Mouse (Mus musculus): Measurements from ENCODE around the gene Taf4.
A peak's percentile ranks its signal among the peaks of the same experiment; 100 is the strongest.

Gene Taf4

GRCm38 (mm10) chr2:179934165-179934564, 42.3 kb downstream of the Taf4 start:
- DNase-seq = no peak

DNA sequence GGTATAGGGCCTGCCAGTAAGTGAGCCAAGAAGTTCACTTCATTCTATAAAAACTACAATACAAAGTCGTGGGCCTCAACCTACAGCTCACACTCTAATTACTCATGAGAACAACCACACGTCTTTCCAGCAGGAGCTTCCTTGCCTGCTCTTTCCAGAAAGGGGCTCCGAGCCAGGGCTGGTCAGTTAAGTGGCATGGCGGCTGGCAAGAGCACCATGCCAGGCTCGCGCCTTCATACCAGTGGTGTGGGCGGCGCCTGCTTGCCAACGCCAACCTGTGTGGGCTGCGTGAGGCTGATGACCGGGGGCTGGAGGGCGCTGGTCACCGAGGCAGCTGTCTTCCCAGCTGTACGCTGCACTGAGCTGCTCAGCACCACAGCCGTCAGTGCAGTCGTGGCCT, 44.7 kb downstream of the Taf4 start:
- no peak for DNase-seq

DNA sequence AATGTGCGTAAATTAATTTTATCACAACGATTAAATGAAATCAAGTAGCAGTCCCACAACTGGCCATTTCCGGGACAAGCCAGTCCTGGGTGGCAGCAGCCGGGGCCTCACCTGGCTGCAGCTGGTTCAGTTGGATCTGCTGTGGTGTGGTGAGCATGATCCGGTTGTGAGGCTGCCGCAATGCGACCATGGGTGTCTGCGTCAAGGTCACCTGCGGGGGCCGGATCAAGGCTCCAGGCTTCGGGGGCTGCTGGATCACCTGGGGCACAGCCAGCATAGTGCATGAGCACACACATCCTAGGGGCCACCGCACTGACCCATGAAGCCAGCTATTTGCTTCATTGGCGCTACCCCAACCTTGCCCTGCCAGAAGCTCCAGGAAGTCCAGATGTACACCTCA, 47.3 kb downstream of the Taf4 start:
- DNase-seq = no peak

GRCm38 (mm10) chr2:179924038-179924437, 52.4 kb downstream of the Taf4 start:
- DNase-seq = no peak

DNA sequence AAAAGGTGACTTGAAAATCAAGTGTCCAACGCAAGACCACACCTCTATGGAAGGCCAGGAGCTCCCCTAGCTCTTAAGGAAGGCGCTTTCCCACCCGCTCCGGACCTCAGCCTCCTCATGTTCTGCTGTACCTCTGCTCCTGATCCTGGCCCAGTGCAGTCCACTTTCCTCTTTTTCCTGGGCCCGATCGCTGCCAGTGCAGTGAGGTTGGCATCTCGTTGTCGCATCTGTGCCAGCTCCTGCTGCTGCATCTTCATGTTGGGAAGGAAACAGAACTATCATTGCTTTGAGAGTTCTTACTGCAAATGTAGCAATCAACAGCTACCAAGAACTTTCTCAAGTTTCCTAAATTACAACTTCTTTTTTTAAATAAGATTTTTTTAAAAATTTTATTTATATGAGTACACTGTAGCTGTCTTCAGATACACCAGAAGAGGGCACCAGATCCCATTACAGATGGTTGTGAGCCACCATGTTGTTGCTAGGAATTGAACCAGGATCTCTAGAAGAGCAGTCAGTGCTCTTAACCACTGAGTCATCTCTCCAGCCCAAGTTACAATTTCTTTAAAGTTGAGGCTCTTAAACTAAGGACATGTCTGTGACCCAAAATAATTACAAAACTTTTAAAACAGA, 55.3 kb downstream of the Taf4 start:
- no peak for DNase-seq

DNA sequence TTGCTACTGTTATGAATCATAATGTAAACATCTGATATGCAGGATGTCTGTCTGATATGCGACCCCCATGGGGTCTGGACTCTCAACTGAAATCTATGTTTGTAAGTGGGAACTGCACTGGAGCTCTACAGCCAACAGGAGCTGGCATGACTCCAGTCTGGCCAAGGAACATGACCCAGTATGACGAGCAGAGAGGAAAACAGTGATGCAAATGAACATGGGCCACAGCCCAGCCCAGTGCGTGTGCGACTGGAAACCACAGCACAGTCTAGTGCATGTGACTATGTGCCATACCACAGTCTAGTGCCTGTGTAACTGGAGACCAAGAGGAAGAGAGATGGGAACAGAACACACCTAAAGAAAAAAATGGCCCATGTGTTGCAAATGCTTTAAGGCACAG, 56.4 kb downstream of the Taf4 start:
- no peak for DNase-seq

DNA sequence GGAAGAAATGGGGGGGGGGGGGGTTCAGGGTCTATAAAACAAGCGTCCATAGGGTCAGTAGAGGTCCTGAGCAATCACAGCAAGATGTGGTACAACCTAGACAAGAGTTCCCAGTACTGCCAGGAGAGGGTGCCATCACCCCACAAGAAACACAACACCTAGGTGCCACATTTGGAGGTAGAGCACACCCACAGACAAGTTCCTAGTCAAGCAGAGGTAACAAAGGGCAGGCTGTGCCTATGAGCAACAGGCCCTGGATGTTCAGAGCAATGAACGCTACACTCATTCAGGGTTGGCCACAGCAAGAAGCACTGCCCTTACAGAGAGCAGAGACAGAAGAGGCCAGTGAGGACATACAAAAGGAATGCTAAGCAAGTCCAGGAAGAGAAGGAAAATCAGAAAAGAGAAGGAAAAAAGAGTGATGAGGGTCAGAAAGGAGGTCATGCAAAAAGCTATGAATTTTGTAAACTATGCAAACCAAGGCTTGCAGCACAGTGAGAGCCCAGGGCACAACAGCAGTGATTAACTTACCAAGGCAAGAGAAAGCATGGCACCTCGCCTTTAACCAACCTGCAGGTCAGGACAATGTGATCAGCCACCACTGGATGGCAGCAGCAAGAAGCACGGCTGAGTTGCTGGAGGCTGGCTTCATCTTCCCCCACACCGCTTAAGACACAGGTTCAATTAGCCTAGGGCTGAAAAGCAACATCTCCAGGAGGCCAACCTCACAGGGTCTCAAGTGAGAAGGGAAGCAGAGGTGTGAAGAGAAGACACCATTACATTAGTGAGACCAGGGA, 59.4 kb downstream of the Taf4 start:
- DNase-seq = peak; percentile 81

DNA sequence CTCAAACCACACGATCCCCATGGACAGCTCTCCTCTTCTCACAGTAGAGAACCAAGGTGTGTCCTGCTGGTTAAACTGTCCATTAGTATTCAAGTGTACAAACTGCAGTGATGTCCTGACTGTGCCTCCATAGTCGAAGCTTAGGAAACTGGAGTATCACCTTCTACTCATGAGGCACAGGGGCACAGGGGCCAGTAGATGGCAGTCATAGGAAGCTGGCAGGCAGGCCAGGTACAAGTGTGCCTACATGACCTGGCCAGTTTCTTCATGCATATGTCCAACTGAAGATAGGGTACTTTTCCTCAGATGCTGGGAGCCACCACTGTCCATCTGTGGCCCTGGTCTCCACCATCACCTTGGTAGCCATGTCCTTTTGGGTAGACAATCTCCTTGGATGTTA, 62.2 kb downstream of the Taf4 start:
- no peak for DNase-seq

- DNase-seq = no peak
These were observed 63.1 kb downstream of the Taf4 start for GRCm38 (mm10) chr2:179913349-179913748.

GRCm38 (mm10) chr2:179912911-179913310, 63.5 kb downstream of the Taf4 start:
- DNase-seq = no peak

DNA sequence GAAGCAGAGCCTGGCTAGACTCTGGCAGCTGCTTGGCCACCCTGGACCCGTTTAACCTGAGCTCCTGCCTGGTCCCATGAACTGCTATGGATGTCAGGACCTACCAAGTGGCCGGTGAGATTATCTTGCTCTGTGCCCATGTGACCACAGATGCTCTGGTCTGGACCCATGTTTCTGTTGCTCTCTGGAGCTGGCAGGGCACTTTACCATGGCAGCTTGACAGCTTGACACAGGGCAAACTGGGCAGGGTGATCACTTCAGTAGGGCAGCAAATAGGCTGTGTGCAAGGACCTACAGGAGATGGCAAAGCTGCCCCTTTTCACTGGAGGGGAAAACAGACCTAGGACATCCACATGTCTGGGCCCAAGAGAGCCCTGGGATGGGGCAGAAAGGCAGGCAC, 79.5 kb downstream of the Taf4 start:
- DNase-seq = no peak

DNA sequence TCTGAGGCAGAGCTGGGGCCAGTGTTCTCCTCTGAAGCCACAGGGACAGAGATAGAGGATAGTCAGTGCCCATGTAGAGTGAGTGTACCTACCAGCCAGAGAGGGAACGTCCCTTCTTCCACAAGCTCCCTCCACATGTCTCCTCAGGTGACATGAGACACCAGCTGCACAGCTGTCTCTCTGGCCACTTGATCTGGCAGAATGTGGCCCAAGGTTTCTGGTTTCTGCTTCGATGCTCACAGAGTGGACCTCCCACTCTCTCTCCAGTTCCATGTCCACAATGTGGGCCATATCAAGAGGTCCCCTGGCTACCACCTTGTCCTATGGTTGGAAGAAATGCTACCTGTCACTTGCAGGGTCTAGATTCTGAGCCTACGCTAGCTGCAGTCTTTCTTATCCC, 85.4 kb downstream of the Taf4 start:
- DNase-seq = no peak

DNA sequence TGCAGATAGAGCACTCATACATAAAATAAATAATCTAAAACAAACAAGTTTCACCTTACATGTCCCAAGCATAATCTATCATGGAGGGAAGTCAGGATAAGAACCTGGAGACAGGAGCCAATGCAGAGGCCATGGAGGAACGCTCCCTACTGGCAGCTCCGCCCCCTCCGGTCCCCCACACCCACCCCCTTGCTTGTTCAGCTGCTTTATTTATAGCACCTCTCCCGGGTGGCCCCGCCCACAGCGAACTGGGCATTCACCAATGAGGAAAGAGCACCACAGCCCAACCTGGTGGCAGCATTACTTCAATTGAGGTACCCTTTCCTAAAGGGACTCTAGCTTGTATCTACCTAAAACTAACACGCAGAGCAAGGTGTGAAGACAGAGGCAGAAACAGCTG, 91.9 kb downstream of the Taf4 start:
- DNase-seq = no peak

DNA sequence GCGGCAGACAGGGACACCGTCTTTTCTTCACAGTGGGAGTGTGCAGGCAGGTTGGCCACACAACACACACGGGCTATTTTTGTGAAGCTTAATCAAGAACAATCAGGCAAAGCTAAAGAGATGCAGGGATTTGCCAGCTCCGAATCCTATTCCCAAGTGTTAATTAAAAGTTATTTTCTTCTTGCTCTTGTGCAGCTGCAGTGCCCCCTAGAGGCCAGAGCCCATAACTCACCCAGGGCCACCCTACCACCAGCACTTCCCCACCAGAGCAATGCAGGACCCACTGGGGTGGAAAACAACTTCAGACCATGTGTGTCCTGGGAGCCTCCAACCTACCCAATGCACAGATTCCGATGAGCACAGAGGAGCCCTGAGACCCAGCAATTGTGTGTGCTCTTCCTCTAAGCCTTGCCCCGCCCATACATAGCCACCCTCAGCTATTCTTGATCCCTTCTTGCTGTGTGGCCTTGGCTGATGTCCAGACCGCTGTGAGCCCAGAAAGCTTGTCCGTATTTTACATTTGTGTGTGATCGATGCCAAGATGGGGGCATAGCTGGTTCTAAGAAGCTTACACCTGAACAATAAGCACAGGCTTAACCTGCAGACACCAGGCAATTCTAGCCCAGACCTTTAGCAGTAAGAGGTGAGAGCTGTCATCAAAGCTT, 98.8 kb downstream of the Taf4 start:
- DNase-seq = peak; percentile 38

DNA sequence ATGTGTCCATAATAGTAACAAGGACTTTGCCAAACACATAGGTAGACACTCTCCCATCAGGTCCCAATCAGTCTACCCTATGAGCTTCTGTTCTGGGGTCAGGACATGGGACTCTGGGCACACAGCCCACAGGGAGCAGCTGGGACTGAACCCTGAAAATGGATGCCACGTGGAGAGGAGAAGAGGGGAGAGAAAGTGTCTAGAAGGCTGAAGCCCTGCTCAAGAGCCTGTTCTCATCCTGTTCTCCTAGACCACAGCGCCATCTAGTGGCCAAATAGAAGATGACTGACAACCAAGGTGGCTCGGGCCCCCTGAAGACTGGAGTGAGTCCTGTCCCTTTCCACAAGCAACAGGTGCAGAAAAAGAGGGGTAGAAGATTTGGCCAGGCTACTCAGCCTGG, 101.3 kb downstream of the Taf4 start:
- peak; percentile 54 for DNase-seq

GRCm38 (mm10) chr2:179873315-179873714, 103.1 kb downstream of the Taf4 start:
- DNase-seq = peak; percentile 23

DNA sequence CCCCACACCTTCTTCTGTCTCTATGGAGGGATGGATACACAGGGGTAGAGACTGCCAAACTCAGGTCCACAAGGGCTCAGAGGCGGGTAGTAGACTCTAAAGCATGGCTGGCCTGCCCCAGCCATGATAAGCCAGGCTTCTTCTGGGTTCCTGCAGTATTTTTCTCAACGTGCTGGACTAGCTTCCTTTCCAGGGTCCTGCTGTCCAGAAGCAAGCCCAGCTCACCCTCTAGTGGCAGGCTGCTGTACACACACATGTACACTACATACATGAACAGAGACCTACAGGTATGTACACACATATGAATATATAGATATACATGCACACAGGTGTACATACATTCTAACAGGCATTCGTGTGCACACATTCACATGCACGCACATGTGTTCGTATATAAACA, 103.7 kb downstream of the Taf4 start:
- no peak for DNase-seq

DNA sequence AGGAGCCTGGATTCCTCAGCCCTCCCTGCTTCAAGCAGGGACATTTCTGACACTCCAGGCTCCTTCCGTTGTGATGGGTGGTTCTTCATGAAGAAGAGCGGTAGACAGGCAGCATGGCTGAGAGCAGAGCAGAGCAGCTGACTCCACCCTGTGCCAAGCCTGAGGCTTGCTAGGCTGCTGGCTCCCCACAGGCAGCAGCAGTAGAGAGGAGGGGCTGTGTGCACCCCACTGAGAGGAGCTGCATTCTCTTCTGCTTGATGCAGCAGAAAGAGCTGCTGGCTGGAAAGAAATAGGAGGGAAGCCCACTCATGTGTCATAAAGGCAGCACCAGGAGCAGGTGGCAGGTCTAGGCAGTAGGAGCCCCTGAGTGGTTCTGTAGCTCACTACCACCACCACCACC, 106.6 kb downstream of the Taf4 start:
- DNase-seq = no peak

- no peak for DNase-seq
These were observed 108.8 kb downstream of the Taf4 start for GRCm38 (mm10) chr2:179867669-179868068.

GRCm38 (mm10) chr2:179865097-179865496, 111.3 kb downstream of the Taf4 start:
- DNase-seq = no peak

- no peak for DNase-seq
These were observed 113.2 kb downstream of the Taf4 start for GRCm38 (mm10) chr2:179863266-179863665.

GRCm38 (mm10) chr2:179862676-179863075, 113.8 kb downstream of the Taf4 start:
- no peak for DNase-seq

All from thymus, postnatal 25 days (tissue).